Mouse (Mus musculus): ENCODE measurements at regions not wholly inside any gene's neighbourhood (a gene's known extent, or its start where the extent isn't known, plus 50 kb on each side); places are given as distances from the start of the nearest gene placed in this dataset.
"Not testable (repeated sequence)": the region's sequence is repeated elsewhere in the genome, so short reads cannot be mapped to it uniquely, and the experiment has no call there.

DNA sequence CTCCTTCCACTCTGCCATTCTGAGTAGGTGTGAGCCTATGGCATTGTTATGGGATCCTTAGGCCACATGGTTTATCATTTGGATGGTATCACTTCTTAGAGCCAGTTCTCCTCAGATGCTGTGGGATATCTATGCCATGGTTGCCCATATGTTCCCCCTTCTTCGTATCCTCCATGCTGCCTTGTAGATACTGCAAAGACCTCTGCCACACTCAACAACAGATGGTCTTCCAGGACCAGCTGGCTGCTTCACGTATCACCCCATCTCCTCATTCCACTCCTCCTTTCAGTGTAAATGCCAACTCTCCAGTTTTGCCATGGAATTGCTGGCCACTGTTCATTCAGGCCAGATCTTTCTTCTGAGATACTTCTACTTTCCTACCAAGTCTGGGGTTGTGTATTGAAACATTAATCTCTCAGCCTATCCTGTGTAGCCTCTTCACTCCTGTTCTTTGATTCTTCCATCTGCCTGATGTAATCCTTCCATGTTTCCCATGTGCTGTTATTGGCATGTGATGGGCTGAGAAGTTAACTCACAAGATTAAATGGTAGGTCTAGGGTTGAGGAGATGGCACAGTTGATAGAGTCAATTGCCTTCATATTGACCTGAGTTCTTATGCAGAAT is 368.7 kb upstream of the Klhl29 start:
- Histone ChIP-seq H3K4me1 (no peaks in the 10 kb centered on the region), H3K9me3 (no peaks in the 10 kb centered on the region), H3K27ac (replicated peaks) (no peak overlapping the region), H3K4me3 (no peak overlapping the region), H3K36me3 (replicated peaks) (no peaks in the 10 kb centered on the region), H3K27me3 (replicated peaks; ENCODE audit: low read depth, poor library complexity, severe bottlenecking) (no peaks in the 10 kb centered on the region)
- DNase-seq (ENCODE audit: low spot score): no peak
- 88% methylated on average over 2 of the region's 2 CpGs for WGBS

DNA sequence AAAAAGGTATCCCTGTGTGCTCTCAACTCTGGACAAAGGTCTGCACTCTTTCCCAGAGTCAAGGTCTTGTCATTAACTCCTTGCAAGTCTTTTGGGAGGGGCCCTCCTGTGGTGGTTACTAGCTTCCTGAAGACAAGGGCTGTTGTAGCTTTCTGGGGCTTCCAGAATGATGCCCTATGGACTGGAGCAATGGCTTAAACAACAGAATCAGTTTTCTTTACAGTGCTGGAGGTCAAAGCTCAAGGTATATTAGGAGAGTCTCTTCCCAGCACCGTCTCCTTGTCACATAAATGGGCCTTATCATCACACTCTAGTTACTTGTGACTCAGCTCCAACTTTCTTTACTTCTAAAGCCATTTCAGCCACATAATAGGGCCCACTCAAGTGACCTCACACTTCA is 360.6 kb upstream of the Klhl29 start:
- no peak overlapping the region for H3K4me3 ChIP-seq
- H3K9me3 ChIP-seq: no peaks in the 10 kb centered on the region
- no peaks in the 10 kb centered on the region for H3K36me3 ChIP-seq (replicated peaks)
- H3K27ac ChIP-seq (replicated peaks): no peak overlapping the region
- peaks cover 4% of the 10 kb centered on the region; the same call in 1 of the 2 replicates for H3K4me1 ChIP-seq
- H3K27me3 ChIP-seq (replicated peaks; ENCODE audit: low read depth, poor library complexity, severe bottlenecking): no peaks in the 10 kb centered on the region
- DNase-seq (ENCODE audit: low spot score): no peak
- WGBS: 58% methylated on average over 1 of the region's 1 CpGs

- H3K27me3 ChIP-seq (replicated peaks; ENCODE audit: low read depth, poor library complexity, severe bottlenecking): no peaks in the 10 kb centered on the region
- H3K9me3 ChIP-seq: no peaks in the 10 kb centered on the region
- peaks cover 4% of the 10 kb centered on the region; the same call in 1 of the 2 replicates for H3K4me1 ChIP-seq
- no peak overlapping the region for H3K4me3 ChIP-seq
- H3K36me3 ChIP-seq (replicated peaks): no peaks in the 10 kb centered on the region
- WGBS: 88% methylated on average over 3 of the region's 3 CpGs
- DNase-seq (ENCODE audit: low spot score): no peak
- no peak overlapping the region for H3K27ac ChIP-seq (replicated peaks)
Observed at GRCm38 (mm10) chr12:5734902-5735301, 359.4 kb upstream of the Klhl29 start.

GRCm38 (mm10) chr12:5723113-5723512 is 347.6 kb upstream of the Klhl29 start:
- no peak overlapping the region for H3K4me3 ChIP-seq
- no peaks in the 10 kb centered on the region for H3K9me3 ChIP-seq
- H3K27me3 ChIP-seq (replicated peaks; ENCODE audit: low read depth, poor library complexity, severe bottlenecking): no peaks in the 10 kb centered on the region
- 85% methylated on average over 1 of the region's 1 CpGs for WGBS
- no peaks in the 10 kb centered on the region for H3K4me1 ChIP-seq
- no peak overlapping the region for H3K27ac ChIP-seq (replicated peaks)
- DNase-seq (ENCODE audit: low spot score): no peak
- no peaks in the 10 kb centered on the region for H3K36me3 ChIP-seq (replicated peaks)

GRCm38 (mm10) chr12:5717527-5717926 is 342.0 kb upstream of the Klhl29 start:
- H3K36me3 ChIP-seq (replicated peaks); H3K4me1 ChIP-seq; H3K9me3 ChIP-seq; H3K27me3 ChIP-seq (replicated peaks; ENCODE audit: low read depth, poor library complexity, severe bottlenecking); H3K4me3 ChIP-seq; H3K27ac ChIP-seq (replicated peaks): not testable (repeated sequence)
- DNase-seq (ENCODE audit: low spot score): peak; percentile 63

DNA sequence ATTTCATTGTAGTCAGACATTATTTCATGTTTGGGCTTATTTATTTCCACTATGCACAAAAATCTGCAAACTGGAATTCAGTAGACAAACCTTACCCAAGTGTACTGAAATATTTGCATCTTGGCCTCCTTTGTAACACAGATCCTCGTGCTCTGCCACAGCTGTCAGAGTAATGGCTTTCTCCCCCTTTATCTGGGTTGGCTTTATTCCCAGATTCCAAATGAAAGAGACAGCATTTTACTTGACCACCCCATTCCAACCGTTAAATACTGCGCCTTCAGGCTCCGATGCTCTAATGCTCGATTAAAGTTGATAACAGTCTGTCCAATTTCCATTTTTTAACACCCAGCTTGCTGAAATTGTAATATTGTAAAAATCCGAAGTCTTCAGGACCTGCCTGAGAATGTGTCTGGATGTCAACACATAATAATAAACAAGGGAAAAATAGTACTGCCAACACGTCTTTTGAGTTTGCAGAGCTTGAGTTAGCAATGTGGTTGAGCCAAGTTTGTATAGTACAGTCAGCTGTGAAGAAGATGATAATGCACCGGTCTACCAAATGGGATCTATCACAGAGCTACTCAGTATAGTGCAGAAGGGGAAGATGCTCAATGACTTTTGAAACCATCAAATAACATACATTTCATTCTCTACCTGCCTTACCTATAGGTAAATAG is 323.4 kb upstream of the Klhl29 start:
- no peak for DNase-seq (ENCODE audit: low spot score)
- Histone ChIP-seq H3K4me3 (no peak overlapping the region), H3K27ac (replicated peaks) (no peak overlapping the region), H3K27me3 (replicated peaks; ENCODE audit: low read depth, poor library complexity, severe bottlenecking) (no peaks in the 10 kb centered on the region), H3K9me3 (no peaks in the 10 kb centered on the region), H3K36me3 (replicated peaks) (no peaks in the 10 kb centered on the region), H3K4me1 (no peaks in the 10 kb centered on the region)
- 88% methylated on average over 8 of the region's 8 CpGs for WGBS

GRCm38 (mm10) chr12:5682182-5682581 is 306.7 kb upstream of the Klhl29 start:
- no peaks in the 10 kb centered on the region for H3K27me3 ChIP-seq (replicated peaks; ENCODE audit: low read depth, poor library complexity, severe bottlenecking)
- no peak overlapping the region for H3K4me3 ChIP-seq
- no peaks in the 10 kb centered on the region for H3K9me3 ChIP-seq
- H3K4me1 ChIP-seq: no peaks in the 10 kb centered on the region
- no peak for DNase-seq (ENCODE audit: low spot score)
- no peak overlapping the region for H3K27ac ChIP-seq (replicated peaks)
- WGBS: 89% methylated on average over 5 of the region's 5 CpGs
- H3K36me3 ChIP-seq (replicated peaks): no peaks in the 10 kb centered on the region

- H3K4me3 ChIP-seq; H3K4me1 ChIP-seq; H3K27me3 ChIP-seq (replicated peaks; ENCODE audit: low read depth, poor library complexity, severe bottlenecking); H3K9me3 ChIP-seq; H3K27ac ChIP-seq (replicated peaks); H3K36me3 ChIP-seq (replicated peaks); DNase-seq (ENCODE audit: low spot score): not testable (repeated sequence)
- 94% methylated on average over 8 of the region's 8 CpGs for WGBS
Observed at GRCm38 (mm10) chr12:5678126-5678525, 302.6 kb upstream of the Klhl29 start.

DNA sequence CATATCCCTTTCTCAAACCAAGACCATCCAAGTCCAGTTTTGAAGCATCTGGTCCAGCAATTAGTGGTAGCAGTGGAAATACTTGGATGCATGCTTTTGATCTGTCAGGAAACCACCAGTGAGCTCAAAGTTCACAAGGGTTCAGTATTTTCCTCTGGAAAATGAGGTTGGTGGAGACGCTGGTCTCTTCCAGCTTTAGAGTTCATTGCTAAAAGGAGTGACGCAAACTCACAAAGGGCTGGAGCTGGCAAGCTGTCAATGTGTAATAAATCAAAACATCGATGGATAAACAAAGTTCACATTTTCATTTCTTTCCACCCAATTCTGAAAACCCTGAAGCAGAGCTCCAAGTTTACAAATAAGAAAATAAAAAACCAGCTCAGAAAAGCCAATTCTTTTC is 293.0 kb upstream of the Klhl29 start:
- Histone ChIP-seq H3K9me3 (no peaks in the 10 kb centered on the region), H3K27ac (replicated peaks) (no peak overlapping the region), H3K36me3 (replicated peaks) (no peaks in the 10 kb centered on the region), H3K4me1 (no peaks in the 10 kb centered on the region), H3K27me3 (replicated peaks; ENCODE audit: low read depth, poor library complexity, severe bottlenecking) (no peaks in the 10 kb centered on the region), H3K4me3 (no peak overlapping the region)
- DNase-seq (ENCODE audit: low spot score): no peak
- 82% methylated on average over 3 of the region's 3 CpGs for WGBS

DNA sequence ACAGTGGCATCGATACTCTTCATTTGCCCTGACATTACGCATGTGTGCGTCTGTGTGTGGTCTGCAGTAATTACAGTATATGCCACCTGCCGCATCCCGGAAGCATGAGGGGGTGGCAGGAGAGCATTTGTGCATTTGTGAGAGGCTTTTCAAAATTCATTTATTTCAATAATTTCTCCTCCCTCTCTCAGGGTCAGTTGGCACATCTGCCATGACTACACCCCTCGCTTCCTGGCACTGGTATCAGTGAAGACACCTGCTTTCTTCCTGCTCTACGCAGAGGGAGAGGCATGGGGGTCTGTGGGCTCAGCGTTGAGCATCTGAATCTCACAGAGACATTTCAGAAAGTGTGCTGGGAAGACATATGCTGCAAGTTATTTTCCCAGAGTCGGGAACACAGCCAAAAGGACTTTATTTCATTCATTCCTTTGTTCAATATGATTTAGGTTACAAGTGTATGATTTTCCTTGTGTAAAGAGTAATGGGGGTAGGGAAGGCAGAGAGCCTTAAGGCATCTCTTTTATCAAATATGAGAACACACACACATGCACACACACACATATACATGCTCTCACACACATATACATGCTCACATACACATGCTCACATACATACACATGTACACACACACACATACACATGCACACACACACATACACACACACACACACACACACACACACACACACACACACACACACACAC is 262.2 kb upstream of the Klhl29 start:
- Histone ChIP-seq H3K36me3 (replicated peaks) (no peaks in the 10 kb centered on the region), H3K4me1 (no peaks in the 10 kb centered on the region), H3K27ac (replicated peaks) (no peak overlapping the region), H3K27me3 (replicated peaks; ENCODE audit: low read depth, poor library complexity, severe bottlenecking) (no peaks in the 10 kb centered on the region), H3K9me3 (no peaks in the 10 kb centered on the region), H3K4me3 (no peak overlapping the region)
- 93% methylated on average over 9 of the region's 9 CpGs for WGBS
- DNase-seq (ENCODE audit: low spot score): no peak

GRCm38 (mm10) chr12:5633971-5634370 is 258.5 kb upstream of the Klhl29 start:
- no peaks in the 10 kb centered on the region for H3K27me3 ChIP-seq (replicated peaks; ENCODE audit: low read depth, poor library complexity, severe bottlenecking)
- H3K36me3 ChIP-seq (replicated peaks): no peaks in the 10 kb centered on the region
- WGBS: 82% methylated on average over 3 of the region's 3 CpGs
- H3K4me3 ChIP-seq: no peak overlapping the region
- H3K9me3 ChIP-seq: no peaks in the 10 kb centered on the region
- no peak for DNase-seq (ENCODE audit: low spot score)
- H3K4me1 ChIP-seq: no peaks in the 10 kb centered on the region
- no peak overlapping the region for H3K27ac ChIP-seq (replicated peaks)

- H3K36me3 ChIP-seq (replicated peaks): no peaks in the 10 kb centered on the region
- peaks cover 3% of the 10 kb centered on the region; the same call in 1 of the 2 replicates for H3K4me1 ChIP-seq
- no peak overlapping the region for H3K4me3 ChIP-seq
- H3K9me3 ChIP-seq: no peaks in the 10 kb centered on the region
- DNase-seq (ENCODE audit: low spot score): no peak
- WGBS: 40% methylated on average over 9 of the region's 9 CpGs
- H3K27ac ChIP-seq (replicated peaks): no peak overlapping the region; the same call in 1 of the 2 replicates
- no peaks in the 10 kb centered on the region for H3K27me3 ChIP-seq (replicated peaks; ENCODE audit: low read depth, poor library complexity, severe bottlenecking)
Observed at GRCm38 (mm10) chr12:5601084-5601654, 225.7 kb upstream of the Klhl29 start.

- DNase-seq (ENCODE audit: low spot score): no peak
- Histone ChIP-seq H3K4me1 (peaks cover 3% of the 10 kb centered on the region; the same call in 1 of the 2 replicates), H3K9me3 (no peaks in the 10 kb centered on the region), H3K36me3 (replicated peaks) (no peaks in the 10 kb centered on the region), H3K27me3 (replicated peaks; ENCODE audit: low read depth, poor library complexity, severe bottlenecking) (no peaks in the 10 kb centered on the region), H3K27ac (replicated peaks) (no peak overlapping the region), H3K4me3 (no peak overlapping the region)
- WGBS: 85% methylated on average over 1 of the region's 1 CpGs
Observed at GRCm38 (mm10) chr12:5599426-5599825, 223.9 kb upstream of the Klhl29 start.

All from embryonic facial prominence, embryonic 10.5 days (tissue).